ENCODE assay signal across 8 mouse cellular contexts in the genomic region with DNA sequence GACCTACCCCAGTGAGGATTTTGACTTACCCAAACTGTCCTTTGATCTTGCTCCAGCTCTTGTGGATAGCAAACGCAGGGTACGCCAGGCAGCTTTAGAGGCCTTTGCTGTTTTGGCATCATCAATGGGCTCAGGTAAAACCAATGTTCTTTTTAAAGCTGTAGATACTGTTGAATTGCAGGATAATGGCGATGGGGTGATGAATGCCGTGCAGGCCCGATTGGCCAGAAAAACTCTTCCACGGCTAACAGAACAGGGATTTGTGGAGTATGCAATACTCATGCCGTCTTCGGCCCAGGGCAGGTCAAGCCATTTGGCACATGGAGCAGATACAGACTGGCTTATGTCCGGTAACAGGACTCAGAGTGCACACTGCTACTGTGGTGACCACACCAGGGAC. TPM values are rescaled to one million over a fixed set of nuclear protein-coding genes. Genes with fewer than 3 reads are reported as not detected.
DNase-seq lines count a peak whose midpoint lies in the region; ATAC-seq and TF ChIP-seq lines count a peak whose summit lies in the region.

No protein-coding gene starts in this region.

- H3K79me3 ChIP-seq in C2C12 (ENCODE audit: low read depth): peaks cover 83% of the 10 kb centered on the region

- TF ChIP-seq CTCF in C2C12 (IDR thresholded peaks at IDR 0.05; ENCODE audit: control insufficient read depth, insufficient read depth, insufficient read length): no peak
- TF ChIP-seq CTCF in midbrain, postnatal 0 days (IDR thresholded peaks at IDR 0.05): no peak

- peak overlapping the region; percentile 6; the same call in 1 of the 2 replicates for H3K27ac ChIP-seq in limb, embryonic 13.5 days
- no peak overlapping the region for H3K27ac ChIP-seq in midbrain, postnatal 0 days (ENCODE audit: low read depth, low read length)

- H3K4me3 ChIP-seq in C2C12 (ENCODE audit: insufficient read depth, poor library complexity, severe bottlenecking): peak overlapping the region; percentile 88
- peak overlapping the region; percentile 91 for H3K4me3 ChIP-seq in limb, embryonic 13.5 days
- peak overlapping the region; percentile 69 for H3K4me3 ChIP-seq in midbrain, postnatal 0 days (ENCODE audit: low read depth, low read length)

- H3ac ChIP-seq in C2C12 (ENCODE audit: control insufficient read depth, insufficient read length, low read depth): peak overlapping the region; percentile 43

- no peak for ATAC-seq in limb, embryonic 13.5 days (ENCODE audit: low FRiP score, low read depth)
- ATAC-seq in midbrain, postnatal 0 days (ENCODE audit: low FRiP score): no peak

- H3K4me1 ChIP-seq in limb, embryonic 13.5 days: peaks cover 50% of the 10 kb centered on the region
- peaks cover 28% of the 10 kb centered on the region for H3K4me1 ChIP-seq in midbrain, postnatal 0 days (ENCODE audit: insufficient read depth, low read length)

- no peaks in the 10 kb centered on the region for H3K27me3 ChIP-seq in C2C12 (ENCODE audit: control insufficient read depth, insufficient read depth, insufficient read length)
- no peaks in the 10 kb centered on the region for H3K27me3 ChIP-seq in limb, embryonic 13.5 days
- H3K27me3 ChIP-seq in midbrain, postnatal 0 days (ENCODE audit: insufficient read depth, low read length): no peaks in the 10 kb centered on the region

- peaks cover 95% of the 10 kb centered on the region for H3K79me2 ChIP-seq in C2C12 (ENCODE audit: control insufficient read depth, insufficient read depth)

- peak overlapping the region; percentile 88 for H3K9ac ChIP-seq in limb, embryonic 13.5 days
- peak overlapping the region; percentile 77 for H3K9ac ChIP-seq in midbrain, postnatal 0 days (replicated peaks; ENCODE audit: low read length, poor library complexity, severe bottlenecking)

- DNase-seq in 3T3-L1 (ENCODE audit: low read depth, low spot score): peak; percentile 35
- DNase-seq in embryo, embryonic 11 days: peak; percentile 6
- DNase-seq in heart, postnatal 4 days: peak; percentile 9
- DNase-seq in midbrain, postnatal 0 days (ENCODE audit: low spot score): no peak
- no peak for DNase-seq in ovary, postnatal 10 days (ENCODE audit: low spot score)
- DNase-seq in frontal cortex, adult 2 months (ENCODE audit: extremely low spot score in 1 of 2, low spot score in 1 of 2): no peak

- peaks cover 19% of the 10 kb centered on the region for H3K36me3 ChIP-seq in C2C12 (ENCODE audit: control insufficient read depth, insufficient read depth)
- no peaks in the 10 kb centered on the region; the same call in 1 of the 2 replicates for H3K36me3 ChIP-seq in limb, embryonic 13.5 days
- no peaks in the 10 kb centered on the region for H3K36me3 ChIP-seq in midbrain, postnatal 0 days (ENCODE audit: insufficient read depth, low read length)

- peak overlapping the region; percentile 96 for H3K4me2 ChIP-seq in limb, embryonic 13.5 days (replicated peaks)
- peak overlapping the region; percentile 95 for H3K4me2 ChIP-seq in midbrain, postnatal 0 days (ENCODE audit: low read depth, low read length, poor library complexity, severe bottlenecking)

- H3K9me3 ChIP-seq in limb, embryonic 13.5 days: no peaks in the 10 kb centered on the region
- no peaks in the 10 kb centered on the region for H3K9me3 ChIP-seq in midbrain, postnatal 0 days (ENCODE audit: low read length)

- WGBS in limb, embryonic 13.5 days: 1% methylated on average over 9 of the region's 9 CpGs
- WGBS in midbrain, postnatal 0 days: 0% methylated on average over 9 of the region's 9 CpGs

TF ChIP-seq in C2C12, 6 proteins besides CTCF, POLR2A, EP300 and RAD21:
- no peak for TF ChIP-seq FOSL1 (IDR thresholded peaks at IDR 0.05; ENCODE audit: insufficient read depth, low read length, poor library complexity, severe bottlenecking)
- TF ChIP-seq CEBPB (IDR thresholded peaks at IDR 0.05; ENCODE audit: low read depth): no peak
- TF ChIP-seq MYOD1 (IDR thresholded peaks at IDR 0.05; ENCODE audit: control insufficient read depth, insufficient read length, low read depth): no peak
- TF ChIP-seq MAX (IDR thresholded peaks at IDR 0.05): no peak
- TF ChIP-seq USF1 (IDR thresholded peaks at IDR 0.05; ENCODE audit: low read depth): no peak
- TF ChIP-seq MYOG (IDR thresholded peaks at IDR 0.05; ENCODE audit: control insufficient read depth, extremely low read depth, insufficient read length): no peak

RNA-seq across cellular contexts. Expression of a gene that starts 1.9 kb away (rescaled TPM):
- 3.9 TPM for polyA plus RNA-seq in C2C12 (2012; fragmentation: generic; extraction: Trizol)
- total RNA-seq in heart, postnatal 4 days (2021): 10 to 100 TPM; 16.5 to 18.9 TPM
- 27.3 and 28.7 TPM in 2 replicates for polyA plus RNA-seq in limb, embryonic 13.5 days (2015; fragmentation: Nextera tagmentation; extraction: Ambion mirVana)
- 27.1 and 34.1 TPM in 2 replicates for total RNA-seq in midbrain, postnatal 0 days (2014; rRNA removed)
- 14.6 and 16.1 TPM in 2 replicates for polyA plus RNA-seq in midbrain, postnatal 0 days (2015; fragmentation: Nextera tagmentation; extraction: Ambion mirVana)
- polyA plus RNA-seq in frontal cortex, adult 2 months (2012; rRNA removed): 23.0 and 24.5 TPM in 2 replicates

RNA-seq across cellular contexts. Expression of a gene that starts 2.1 kb away (rescaled TPM):
- polyA plus RNA-seq in C2C12 (2012; fragmentation: generic; extraction: Trizol): 0.77 TPM
- total RNA-seq in heart, postnatal 4 days (2021): 10 to 100 TPM; 12.9 to 13.0 TPM
- 14.4 and 15.3 TPM in 2 replicates for polyA plus RNA-seq in limb, embryonic 13.5 days (2015; fragmentation: Nextera tagmentation; extraction: Ambion mirVana)
- 21.3 and 25.4 TPM in 2 replicates for total RNA-seq in midbrain, postnatal 0 days (2014; rRNA removed)
- 22.6 and 23.4 TPM in 2 replicates for polyA plus RNA-seq in midbrain, postnatal 0 days (2015; fragmentation: Nextera tagmentation; extraction: Ambion mirVana)
- polyA plus RNA-seq in frontal cortex, adult 2 months (2012; rRNA removed): 11.0 and 11.1 TPM in 2 replicates

RNA-seq across cellular contexts. Expression of a gene that starts 49.8 kb away (rescaled TPM):
- polyA plus RNA-seq in C2C12 (2012; fragmentation: generic; extraction: Trizol): 1.5 TPM
- total RNA-seq in heart, postnatal 4 days (2021): 1 to 10 TPM; 3.8 to 4.9 TPM
- polyA plus RNA-seq in limb, embryonic 13.5 days (2015; fragmentation: Nextera tagmentation; extraction: Ambion mirVana): 3.4 and 5.9 TPM in 2 replicates
- 16.2 and 17.7 TPM in 2 replicates for total RNA-seq in midbrain, postnatal 0 days (2014; rRNA removed)
- 2.0 and 2.4 TPM in 2 replicates for polyA plus RNA-seq in midbrain, postnatal 0 days (2015; fragmentation: Nextera tagmentation; extraction: Ambion mirVana)
- polyA plus RNA-seq in frontal cortex, adult 2 months (2012; rRNA removed): 8.4 and 9.4 TPM in 2 replicates

Comparison
In these comparisons a context has a peak if more than half of its experiments do, and no peak if none do; other contexts are left out.
1. DNase-seq: peak in 3T3-L1 (single experiment), embryo, embryonic 11 days (single experiment) and heart, postnatal 4 days (single experiment); none in midbrain, postnatal 0 days (single experiment), ovary, postnatal 10 days (single experiment) and frontal cortex, adult 2 months (0 of 2).
2. Peak in every context shown above with its lines, with median percentiles within 50 percentile points of each other: H3K4me3 ChIP-seq.